Mouse (Mus musculus): ENCODE data around the gene Olfr902. TPM values are rescaled to one million over a fixed set of nuclear protein-coding genes. Genes with fewer than 3 reads are reported as not detected.

Gene Olfr902
- polyA plus RNA-seq, 1 experiment from 2014 or later, result not detected

DNA sequence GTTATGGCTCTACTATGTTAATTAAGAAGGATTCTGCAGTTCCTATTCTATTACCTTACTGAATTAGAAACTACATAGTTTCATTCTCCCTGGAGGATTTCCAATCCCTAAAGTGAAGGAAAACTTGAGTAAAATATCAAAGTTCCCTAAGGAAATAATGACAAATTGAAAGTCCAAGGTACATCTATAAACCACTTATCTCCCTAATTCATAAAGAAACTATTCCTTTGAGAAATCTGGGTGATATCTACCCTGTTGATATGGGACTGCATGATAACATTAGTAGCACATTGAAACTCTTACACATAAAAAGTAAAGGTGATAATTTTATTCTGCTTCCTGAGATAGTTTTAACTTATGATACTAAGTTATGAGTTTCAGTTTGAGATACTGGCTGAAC is 23.4 kb downstream of the Olfr902 start, which contains the start of gene Olfr905:
Gene Olfr905 (plus strand): TSS at position 301 of the 400 bp plus-strand sequence.
- no peak within 1 kb of the TSS for H3K4me3 ChIP-seq (ENCODE audit: low read depth, low read length)
- H3K27me3 ChIP-seq (ENCODE audit: control insufficient read depth, insufficient read depth, low read length), result no peaks in the 10 kb centered on the region
- H3K27ac ChIP-seq (replicated peaks; ENCODE audit: low read depth, low read length), result no peak within 1 kb of the TSS
- H3K4me2 ChIP-seq (ENCODE audit: low read depth, low read length), result no peak within 1 kb of the TSS
- ATAC-seq (replicated peaks; ENCODE audit: insufficient number of reproducible peaks, low FRiP score, low TSS enrichment, low read depth) (no peak), DNase-seq (ENCODE audit: low spot score) (no peak)
- H3K4me1 ChIP-seq (ENCODE audit: control insufficient read depth, insufficient read depth, low read length), result no peaks in the 10 kb centered on the region
- H3K9ac ChIP-seq (replicated peaks; ENCODE audit: low read length), result no peak within 1 kb of the TSS
- no peaks in the 10 kb centered on the region for H3K36me3 ChIP-seq (replicated peaks; ENCODE audit: control insufficient read depth, insufficient read depth, low read depth, low read length)
- no peaks in the 10 kb centered on the region for H3K9me3 ChIP-seq (replicated peaks; ENCODE audit: control insufficient read depth, low read length)

- no peak within 1 kb of the TSS for H3K27ac ChIP-seq (replicated peaks; ENCODE audit: low read depth, low read length)
- H3K4me2 ChIP-seq (ENCODE audit: low read depth, low read length), result no peak within 1 kb of the TSS
- H3K36me3 ChIP-seq (replicated peaks; ENCODE audit: control insufficient read depth, insufficient read depth, low read depth, low read length), result no peaks in the 10 kb centered on the region
- ATAC-seq (replicated peaks; ENCODE audit: insufficient number of reproducible peaks, low FRiP score, low TSS enrichment, low read depth) (no peak), DNase-seq (ENCODE audit: low spot score) (no peak)
- no peaks in the 10 kb centered on the region for H3K4me1 ChIP-seq (ENCODE audit: control insufficient read depth, insufficient read depth, low read length)
- H3K9ac ChIP-seq (replicated peaks; ENCODE audit: low read length), result no peak within 1 kb of the TSS
- WGBS, result 86% methylated on average over 3 of the region's 3 CpGs
- H3K9me3 ChIP-seq (replicated peaks; ENCODE audit: control insufficient read depth, low read length), result no peaks in the 10 kb centered on the region
- H3K4me3 ChIP-seq (ENCODE audit: low read depth, low read length), result no peak within 1 kb of the TSS
- no peaks in the 10 kb centered on the region for H3K27me3 ChIP-seq (ENCODE audit: control insufficient read depth, insufficient read depth, low read length)
Measured at GRCm38 (mm10) chr9:38486785-38487184, 39.3 kb downstream of the Olfr902 start, which contains the start of gene Olfr906. Olfr906 (plus strand) TSS chr9:38487085.

DNA sequence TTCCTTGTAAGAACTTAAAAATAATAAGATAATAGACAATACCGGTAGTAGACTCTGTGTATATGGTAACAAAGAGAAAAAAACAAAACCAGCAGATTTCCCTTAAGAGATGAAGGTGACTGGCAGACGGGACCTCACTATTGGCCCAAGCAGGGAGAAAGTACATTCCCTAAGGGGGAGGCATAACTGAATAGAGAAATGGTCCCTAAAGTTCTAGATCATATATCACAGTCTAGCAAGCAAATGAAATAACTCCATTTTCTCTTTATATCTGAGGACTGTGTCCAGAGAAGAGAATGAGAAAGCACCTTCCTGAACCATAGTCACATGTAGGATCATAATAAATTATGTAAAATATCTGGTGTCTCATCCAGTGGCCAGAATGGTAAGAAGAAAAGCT is 48.0 kb downstream of the Olfr902 start, which contains the start of gene Olfr907:
Gene Olfr907 (plus strand): TSS at position 301 of the 400 bp plus-strand sequence.
- Histone ChIP-seq H3K4me3 (ENCODE audit: low read depth, low read length) (no peak within 1 kb of the TSS), H3K27ac (replicated peaks; ENCODE audit: low read depth, low read length) (no peak within 1 kb of the TSS), H3K27me3 (ENCODE audit: control insufficient read depth, insufficient read depth, low read length) (no peaks in the 10 kb centered on the region), H3K4me2 (ENCODE audit: low read depth, low read length) (no peak within 1 kb of the TSS), H3K9ac (replicated peaks; ENCODE audit: low read length) (no peak within 1 kb of the TSS), H3K4me1 (ENCODE audit: control insufficient read depth, insufficient read depth, low read length) (no peaks in the 10 kb centered on the region), H3K9me3 (replicated peaks; ENCODE audit: control insufficient read depth, low read length) (no peaks in the 10 kb centered on the region), H3K36me3 (replicated peaks; ENCODE audit: control insufficient read depth, insufficient read depth, low read depth, low read length) (no peaks in the 10 kb centered on the region)
- DNase-seq (ENCODE audit: low spot score), result no peak
- 75% methylated on average over 2 of the region's 2 CpGs for WGBS
- ATAC-seq (replicated peaks; ENCODE audit: insufficient number of reproducible peaks, low FRiP score, low TSS enrichment, low read depth), result no peak

Other genes with a start within 250 kb of the Olfr902 start
- gene Olfr893, start 239.3 kb upstream of the Olfr902 start, polyA plus RNA-seq (2014; fragmentation: Nextera tagmentation; extraction: Ambion mirVana), result not detected in 2 replicates
- not detected in 2 replicates for gene Olfr894, start 229.6 kb upstream of the Olfr902 start, polyA plus RNA-seq (2014; fragmentation: Nextera tagmentation; extraction: Ambion mirVana)
- gene Olfr143, start 194.9 kb upstream of the Olfr902 start, polyA plus RNA-seq (2014; fragmentation: Nextera tagmentation; extraction: Ambion mirVana), result not detected in 2 replicates
- gene Olfr895, start 179.8 kb upstream of the Olfr902 start, polyA plus RNA-seq (2014; fragmentation: Nextera tagmentation; extraction: Ambion mirVana), result not detected in 2 replicates
- not detected in 2 replicates for gene Olfr896-ps1, start 156.5 kb upstream of the Olfr902 start, polyA plus RNA-seq (2014; fragmentation: Nextera tagmentation; extraction: Ambion mirVana)
- gene Olfr25, start 118.6 kb upstream of the Olfr902 start, polyA plus RNA-seq (2014; fragmentation: Nextera tagmentation; extraction: Ambion mirVana), result not detected in 2 replicates
- not detected in 2 replicates for gene Olfr898, start 99.2 kb upstream of the Olfr902 start, polyA plus RNA-seq (2014; fragmentation: Nextera tagmentation; extraction: Ambion mirVana)
- not detected in 2 replicates for gene Olfr250, start 80.8 kb upstream of the Olfr902 start, polyA plus RNA-seq (2014; fragmentation: Nextera tagmentation; extraction: Ambion mirVana)
- not detected in 2 replicates for gene Olfr251, start 70.6 kb upstream of the Olfr902 start, polyA plus RNA-seq (2014; fragmentation: Nextera tagmentation; extraction: Ambion mirVana)
- not detected in 2 replicates for gene Olfr147, start 46.0 kb upstream of the Olfr902 start, polyA plus RNA-seq (2014; fragmentation: Nextera tagmentation; extraction: Ambion mirVana)
- gene Olfr901, start 18.2 kb upstream of the Olfr902 start, polyA plus RNA-seq (2014; fragmentation: Nextera tagmentation; extraction: Ambion mirVana), result not detected in 2 replicates
- not detected in 2 replicates for gene Olfr904, start 15.5 kb downstream of the Olfr902 start, polyA plus RNA-seq (2014; fragmentation: Nextera tagmentation; extraction: Ambion mirVana)
- gene Olfr905, start 23.5 kb downstream of the Olfr902 start, polyA plus RNA-seq (2014; fragmentation: Nextera tagmentation; extraction: Ambion mirVana), result not detected in 2 replicates
- not detected in 2 replicates for gene Olfr906, start 39.4 kb downstream of the Olfr902 start, polyA plus RNA-seq (2014; fragmentation: Nextera tagmentation; extraction: Ambion mirVana)
- gene Olfr907, start 48.1 kb downstream of the Olfr902 start, polyA plus RNA-seq (2014; fragmentation: Nextera tagmentation; extraction: Ambion mirVana), result not detected in 2 replicates
- not detected in 2 replicates for gene Olfr911-ps1, start 73.9 kb downstream of the Olfr902 start, polyA plus RNA-seq (2014; fragmentation: Nextera tagmentation; extraction: Ambion mirVana)
- gene Olfr910, start 90.2 kb downstream of the Olfr902 start, polyA plus RNA-seq (2014; fragmentation: Nextera tagmentation; extraction: Ambion mirVana), result not detected in 2 replicates
- gene Olfr912, start 132.5 kb downstream of the Olfr902 start, polyA plus RNA-seq (2014; fragmentation: Nextera tagmentation; extraction: Ambion mirVana), result not detected in 2 replicates
- gene Olfr913, start 145.1 kb downstream of the Olfr902 start, polyA plus RNA-seq (2014; fragmentation: Nextera tagmentation; extraction: Ambion mirVana), result not detected in 2 replicates
- not detected in 2 replicates for gene Olfr914, start 157.4 kb downstream of the Olfr902 start, polyA plus RNA-seq (2014; fragmentation: Nextera tagmentation; extraction: Ambion mirVana)
- not detected in 2 replicates for gene Olfr916, start 212.2 kb downstream of the Olfr902 start, polyA plus RNA-seq (2014; fragmentation: Nextera tagmentation; extraction: Ambion mirVana)
- not detected in 2 replicates for gene Olfr917, start 218.2 kb downstream of the Olfr902 start, polyA plus RNA-seq (2014; fragmentation: Nextera tagmentation; extraction: Ambion mirVana)
- gene Olfr918, start 226.9 kb downstream of the Olfr902 start, polyA plus RNA-seq (2014; fragmentation: Nextera tagmentation; extraction: Ambion mirVana), result not detected in 2 replicates